29 mouse cellular contexts compared by ENCODE assay signal in the genomic region with DNA sequence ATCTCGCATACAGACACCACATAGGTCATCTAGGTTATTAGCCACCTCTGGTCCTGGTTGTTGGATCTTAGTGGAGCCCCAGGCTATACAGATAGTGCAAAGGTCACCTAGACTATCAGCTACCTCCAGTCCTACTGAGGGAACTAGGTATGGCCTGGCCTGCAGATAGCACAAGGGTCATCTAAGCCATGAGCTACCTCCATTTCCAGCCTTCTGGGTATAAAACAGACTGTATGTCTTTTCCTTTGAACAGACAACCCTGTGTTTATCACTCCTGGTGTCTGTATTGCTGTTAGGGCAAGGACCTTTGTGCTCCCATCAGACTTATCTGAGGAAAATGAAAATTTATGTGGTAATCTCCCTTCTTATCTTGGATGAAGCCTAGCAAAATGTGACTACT. TPM values are rescaled to one million over a fixed set of nuclear protein-coding genes. Genes with fewer than 3 reads are reported as not detected.
DNase-seq lines count a peak whose midpoint lies in the region; ATAC-seq and TF ChIP-seq lines count a peak whose summit lies in the region.
"Had no signal": no experiment of that assay in that cellular context is flagged by ENCODE, and none has a peak within 500 bp of the region (broad histone marks: within the 10 kb centered on the region; RNA-seq: fewer than 3 reads in every experiment).

No protein-coding gene starts in this region.

- 65% methylated on average over 1 of the region's 1 CpGs for WGBS in liver, embryonic 14.5 days (ENCODE audit: insufficient replicate concordance)
- WGBS in liver, postnatal 0 days (ENCODE audit: insufficient replicate concordance): 88% methylated on average over 1 of the region's 1 CpGs
- 75% methylated on average over 1 of the region's 1 CpGs for WGBS in intestine, embryonic 15.5 days
- 38% methylated on average over 1 of the region's 1 CpGs for WGBS in intestine, postnatal 0 days
- 100% methylated on average over 1 of the region's 1 CpGs for WGBS in neural tube, embryonic 15.5 days

- no peak for ATAC-seq in liver, embryonic 14.5 days (ENCODE audit: insufficient read depth)
- ATAC-seq in liver, postnatal 0 days: no peak
- ATAC-seq in intestine, embryonic 15.5 days: peak; percentile 18; the same call in 1 of the 2 replicates
- peak; percentile 55 for ATAC-seq in intestine, postnatal 0 days
- ATAC-seq in neural tube, embryonic 15.5 days (ENCODE audit: low FRiP score): no peak
- no peak for ATAC-seq in cerebellum, adult (ENCODE audit: insufficient number of reproducible peaks, low FRiP score, low TSS enrichment)
- ATAC-seq: activated CD4-positive, CD25-positive, alpha-beta regulatory T cell, adult 4 months; CD4-positive, CD25-positive, alpha-beta regulatory T cell, adult 4 months; forebrain, embryonic 14.5 days; forebrain, embryonic 16.5 days; Patski had no signal

- no peak overlapping the region for H3K27ac ChIP-seq in liver, embryonic 14.5 days
- no peak overlapping the region for H3K27ac ChIP-seq in liver, postnatal 0 days (ENCODE audit: low read depth)
- H3K27ac ChIP-seq in intestine, embryonic 15.5 days: peak overlapping the region; percentile 44; the same call in 1 of the 2 replicates
- H3K27ac ChIP-seq in intestine, postnatal 0 days (ENCODE audit: low read depth, low read length): peak overlapping the region; percentile 57
- no peak overlapping the region for H3K27ac ChIP-seq in neural tube, embryonic 15.5 days (replicated peaks)
- H3K27ac ChIP-seq: embryonic facial prominence, embryonic 13.5 days; embryonic facial prominence, embryonic 15.5 days; forebrain, embryonic 10.5 days; forebrain, embryonic 12.5 days had no signal

- no peak for TF ChIP-seq CTCF in liver, embryonic 14.5 days (IDR thresholded peaks at IDR 0.05; ENCODE audit: low read depth)
- no peak for TF ChIP-seq CTCF in liver, postnatal 0 days (IDR thresholded peaks at IDR 0.05; ENCODE audit: low read depth)
- TF ChIP-seq CTCF in intestine, postnatal 0 days (IDR thresholded peaks at IDR 0.05; ENCODE audit: low read depth): no peak

- H3K4me3 ChIP-seq in liver, embryonic 14.5 days (ENCODE audit: insufficient read depth in 1 of 2, low read depth in 2 of 2, low read length in 2 of 2): no peak overlapping the region
- H3K4me3 ChIP-seq in liver, postnatal 0 days (ENCODE audit: low read depth, low read length): no peak overlapping the region
- no peak overlapping the region for H3K4me3 ChIP-seq in intestine, embryonic 15.5 days (replicated peaks)
- H3K4me3 ChIP-seq in intestine, postnatal 0 days (ENCODE audit: low read depth, low read length): no peak overlapping the region
- H3K4me3 ChIP-seq in neural tube, embryonic 15.5 days (replicated peaks): no peak overlapping the region
- H3K4me3 ChIP-seq: embryonic facial prominence, embryonic 13.5 days; embryonic facial prominence, embryonic 15.5 days; erythroblast, embryonic 14.5 days; forebrain, embryonic 10.5 days; forebrain, embryonic 12.5 days had no signal

- no peak overlapping the region for H3K9ac ChIP-seq in liver, embryonic 14.5 days (replicated peaks)
- no peak overlapping the region for H3K9ac ChIP-seq in liver, postnatal 0 days (replicated peaks)
- no peak overlapping the region for H3K9ac ChIP-seq in intestine, embryonic 15.5 days
- H3K9ac ChIP-seq in intestine, postnatal 0 days (ENCODE audit: low read depth, low read length): no peak overlapping the region
- H3K9ac ChIP-seq in neural tube, embryonic 15.5 days (replicated peaks): no peak overlapping the region
- H3K9ac ChIP-seq: embryonic facial prominence, embryonic 13.5 days; embryonic facial prominence, embryonic 15.5 days; forebrain, embryonic 12.5 days had no signal

- no peak overlapping the region for H3K4me2 ChIP-seq in liver, embryonic 14.5 days (ENCODE audit: low read depth)
- no peak overlapping the region for H3K4me2 ChIP-seq in liver, postnatal 0 days (ENCODE audit: low read depth, low read length)
- no peak overlapping the region for H3K4me2 ChIP-seq in intestine, embryonic 15.5 days (replicated peaks)
- H3K4me2 ChIP-seq in intestine, postnatal 0 days (replicated peaks; ENCODE audit: low read depth): no peak overlapping the region
- no peak overlapping the region for H3K4me2 ChIP-seq in neural tube, embryonic 15.5 days
- H3K4me2 ChIP-seq: embryonic facial prominence, embryonic 13.5 days; embryonic facial prominence, embryonic 15.5 days; forebrain, embryonic 12.5 days had no signal

- H3K27me3 ChIP-seq in liver, embryonic 14.5 days (ENCODE audit: control insufficient read depth, insufficient read depth, low read length): no peaks in the 10 kb centered on the region; the same call in 1 of the 2 replicates
- H3K27me3 ChIP-seq in liver, postnatal 0 days (ENCODE audit: insufficient read depth, low read length): no peaks in the 10 kb centered on the region
- no peaks in the 10 kb centered on the region for H3K27me3 ChIP-seq in intestine, embryonic 15.5 days (replicated peaks)
- H3K27me3 ChIP-seq in intestine, postnatal 0 days (replicated peaks; ENCODE audit: control insufficient read depth, insufficient read depth, low read length): no peaks in the 10 kb centered on the region
- H3K27me3 ChIP-seq in neural tube, embryonic 15.5 days (replicated peaks): no peaks in the 10 kb centered on the region
- H3K27me3 ChIP-seq: CH12.LX; embryonic facial prominence, embryonic 15.5 days; forebrain, embryonic 12.5 days; Patski had no signal

- no peak for DNase-seq in liver, embryonic 14.5 days (ENCODE audit: low read depth in 3 of 3, low spot score in 3 of 3)
- DNase-seq in liver, postnatal 0 days: no peak
- DNase-seq: adrenal gland, adult 8-10 months; adrenal gland, postnatal 14 days; adrenal gland, postnatal 36 days; B cell, adult 2 months; cerebellum, adult 11 months; cerebellum, adult 18-20 months; cerebellum, adult 8-10 months; cerebellum, adult 9-11 months; cerebellum, postnatal 14 days; cerebellum, postnatal 36 days; embryo, embryonic 11 days had no signal

- peaks cover 38 to 50% of the 10 kb centered on the region in 2 experiments for H3K4me1 ChIP-seq in liver, embryonic 14.5 days (replicated peaks; ENCODE audit: control insufficient read depth in 2 of 2, insufficient read depth in 2 of 2, low read length in 1 of 2)
- peaks cover 4% of the 10 kb centered on the region; the same call in 1 of the 2 replicates for H3K4me1 ChIP-seq in liver, postnatal 0 days (ENCODE audit: insufficient read depth)
- peaks cover 17% of the 10 kb centered on the region for H3K4me1 ChIP-seq in intestine, embryonic 15.5 days (replicated peaks)
- peaks cover 19% of the 10 kb centered on the region for H3K4me1 ChIP-seq in intestine, postnatal 0 days (replicated peaks; ENCODE audit: control insufficient read depth, insufficient read depth, low read length)
- H3K4me1 ChIP-seq in neural tube, embryonic 15.5 days: peaks cover 17% of the 10 kb centered on the region
- H3K4me1 ChIP-seq: embryonic facial prominence, embryonic 15.5 days had no signal

- H3K36me3 ChIP-seq in liver, embryonic 14.5 days (replicated peaks; ENCODE audit: control insufficient read depth, insufficient read depth, low read depth): no peaks in the 10 kb centered on the region
- no peaks in the 10 kb centered on the region for H3K36me3 ChIP-seq in liver, postnatal 0 days (replicated peaks; ENCODE audit: insufficient read depth, low read length)
- H3K36me3 ChIP-seq in intestine, embryonic 15.5 days: no peaks in the 10 kb centered on the region
- no peaks in the 10 kb centered on the region for H3K36me3 ChIP-seq in intestine, postnatal 0 days (ENCODE audit: control insufficient read depth, insufficient read depth)
- no peaks in the 10 kb centered on the region for H3K36me3 ChIP-seq in neural tube, embryonic 15.5 days
- H3K36me3 ChIP-seq: embryonic facial prominence, embryonic 13.5 days; embryonic facial prominence, embryonic 15.5 days; forebrain, embryonic 10.5 days; forebrain, embryonic 12.5 days; G1E had no signal

- 0 out of 2 replicates have a peak, but pooled peaks have one; percentile 6 for TF ChIP-seq EP300 in liver, embryonic 14.5 days (IDR thresholded peaks at IDR 0.05; ENCODE audit: low read depth)
- TF ChIP-seq EP300 in liver, postnatal 0 days (IDR thresholded peaks at IDR 0.05; ENCODE audit: low read depth): no peak

- no peaks in the 10 kb centered on the region for H3K9me3 ChIP-seq in liver, embryonic 14.5 days (ENCODE audit: control insufficient read depth, low read length)
- no peaks in the 10 kb centered on the region for H3K9me3 ChIP-seq in liver, postnatal 0 days (ENCODE audit: low read length)
- H3K9me3 ChIP-seq in intestine, embryonic 15.5 days: no peaks in the 10 kb centered on the region
- no peaks in the 10 kb centered on the region for H3K9me3 ChIP-seq in intestine, postnatal 0 days (ENCODE audit: control insufficient read depth)
- no peaks in the 10 kb centered on the region for H3K9me3 ChIP-seq in neural tube, embryonic 15.5 days (replicated peaks)
- H3K9me3 ChIP-seq: embryonic facial prominence, embryonic 13.5 days; embryonic facial prominence, embryonic 15.5 days; forebrain, embryonic 10.5 days; forebrain, embryonic 12.5 days; G1E had no signal

RNA-seq across cellular contexts. Expression of a gene that starts 11.0 kb away (rescaled TPM):
- polyA plus RNA-seq in liver, embryonic 14.5 days (2012; rRNA removed): 0.51 and 0.95 TPM in 2 replicates
- polyA plus RNA-seq in liver, embryonic 14.5 days (2014; fragmentation: Nextera tagmentation; extraction: Ambion mirVana): 2.8 and 3.6 TPM in 2 replicates
- polyA plus RNA-seq in liver, postnatal 0 days (2015; fragmentation: Nextera tagmentation; extraction: Ambion mirVana): 1.2 and 2.0 TPM in 2 replicates
- polyA plus RNA-seq in intestine, embryonic 15.5 days (2015; fragmentation: Nextera tagmentation; extraction: Ambion mirVana): 192 and 216 TPM in 2 replicates
- polyA plus RNA-seq in intestine, postnatal 0 days (2015; fragmentation: Nextera tagmentation; extraction: Ambion mirVana): 225 and 241 TPM in 2 replicates
- polyA plus RNA-seq in neural tube, embryonic 15.5 days (2015; fragmentation: Nextera tagmentation; extraction: Ambion mirVana): 25.4 and 35.8 TPM in 2 replicates
- polyA plus RNA-seq: erythroblast, embryonic 14.5 days; G1E had no signal

RNA-seq across cellular contexts. Expression of a gene that starts 54.1 kb away (rescaled TPM):
- polyA plus RNA-seq in liver, embryonic 14.5 days (2012; rRNA removed): not detected in 2 replicates
- polyA plus RNA-seq in liver, embryonic 14.5 days (2014; fragmentation: Nextera tagmentation; extraction: Ambion mirVana): not detected in 2 replicates
- not detected in 2 replicates for polyA plus RNA-seq in liver, postnatal 0 days (2015; fragmentation: Nextera tagmentation; extraction: Ambion mirVana)
- polyA plus RNA-seq in intestine, embryonic 15.5 days (2015; fragmentation: Nextera tagmentation; extraction: Ambion mirVana): 0.15 and 0.20 TPM in 2 replicates
- polyA plus RNA-seq in intestine, postnatal 0 days (2015; fragmentation: Nextera tagmentation; extraction: Ambion mirVana): 0.34 and 0.84 TPM in 2 replicates
- polyA plus RNA-seq in neural tube, embryonic 15.5 days (2015; fragmentation: Nextera tagmentation; extraction: Ambion mirVana): 0.45 and 0.56 TPM in 2 replicates
- polyA plus RNA-seq: CD4-positive, CD25-positive, alpha-beta regulatory T cell, adult 4 months; erythroblast, embryonic 14.5 days; forebrain, embryonic 10.5 days; forebrain, embryonic 14.5 days; forebrain, embryonic 16.5 days; G1E; Patski had no signal

RNA-seq across cellular contexts. Expression of a gene that starts 59.2 kb away (rescaled TPM):
- polyA plus RNA-seq in liver, embryonic 14.5 days (2012; rRNA removed): 59.2 and 81.4 TPM in 2 replicates
- 74.9 and 77.4 TPM in 2 replicates for polyA plus RNA-seq in liver, embryonic 14.5 days (2014; fragmentation: Nextera tagmentation; extraction: Ambion mirVana)
- polyA plus RNA-seq in liver, postnatal 0 days (2015; fragmentation: Nextera tagmentation; extraction: Ambion mirVana): 98.7 and 105 TPM in 2 replicates
- polyA plus RNA-seq in intestine, embryonic 15.5 days (2015; fragmentation: Nextera tagmentation; extraction: Ambion mirVana): 246 and 258 TPM in 2 replicates
- 153 and 156 TPM in 2 replicates for polyA plus RNA-seq in intestine, postnatal 0 days (2015; fragmentation: Nextera tagmentation; extraction: Ambion mirVana)
- polyA plus RNA-seq in neural tube, embryonic 15.5 days (2015; fragmentation: Nextera tagmentation; extraction: Ambion mirVana): 376 and 411 TPM in 2 replicates

Comparison
In these comparisons a context has a peak if more than half of its experiments do, and no peak if none do; other contexts are left out.
1. ATAC-seq: peak in intestine, embryonic 15.5 days (single experiment) and intestine, postnatal 0 days (single experiment); none in liver, embryonic 14.5 days (single experiment), liver, postnatal 0 days (single experiment), neural tube, embryonic 15.5 days (single experiment) and cerebellum, adult (single experiment).
2. H3K27ac ChIP-seq: peak in intestine, embryonic 15.5 days (single experiment) and intestine, postnatal 0 days (single experiment); none in liver, embryonic 14.5 days (single experiment), liver, postnatal 0 days (single experiment) and neural tube, embryonic 15.5 days (single experiment).